Mouse (Mus musculus): ENCODE measurements at regions not wholly inside any gene's neighbourhood (a gene's known extent, or its start where the extent isn't known, plus 50 kb on each side); places are given as distances from the start of the nearest gene placed in this dataset.

DNA sequence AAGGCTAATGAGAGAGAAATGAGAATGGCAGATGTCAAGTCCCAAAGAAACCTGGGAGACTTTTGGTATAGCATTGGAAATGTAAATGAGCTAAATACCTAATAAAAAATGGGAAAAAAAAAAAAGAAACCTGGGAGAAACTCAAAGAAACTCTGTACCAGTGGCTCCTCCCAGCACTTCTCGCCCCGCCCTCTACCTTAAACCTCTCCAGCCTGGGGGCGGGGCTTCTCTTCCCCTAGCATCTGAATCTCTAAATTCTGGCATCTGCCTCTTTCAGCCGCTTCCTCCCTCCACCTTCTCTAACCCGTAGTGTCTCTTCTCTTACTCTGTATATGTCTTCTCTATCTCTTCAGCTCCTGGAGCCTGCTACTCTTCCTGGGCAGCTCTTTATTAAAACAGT lies 53.2 kb downstream of the Gpr6 start:
- intact Hi-C loops (cut with DNase I): no loop called here
- no peak for DNase-seq

DNA sequence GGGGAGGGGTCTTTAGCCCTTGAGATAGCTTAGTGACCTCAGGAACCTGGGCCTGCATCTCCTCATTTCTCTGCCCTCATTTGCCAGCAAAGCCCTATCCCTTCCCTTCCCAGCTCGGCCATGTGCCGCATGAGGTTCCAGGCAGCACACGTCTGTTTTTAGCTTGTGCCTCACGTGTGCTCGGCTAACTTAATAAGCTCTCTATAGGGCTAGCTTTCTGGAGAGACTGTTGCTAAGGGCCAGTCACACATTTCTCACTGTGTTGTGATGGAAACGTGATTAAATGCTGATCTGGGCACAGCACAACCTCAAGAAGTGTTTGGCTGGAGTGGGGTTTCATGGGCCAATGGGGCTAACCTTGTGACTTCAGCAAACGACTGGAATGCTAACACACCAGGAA lies 55.5 kb downstream of the Gpr6 start:
- intact Hi-C loops (cut with DNase I): no loop called here
- no peak for DNase-seq

DNA sequence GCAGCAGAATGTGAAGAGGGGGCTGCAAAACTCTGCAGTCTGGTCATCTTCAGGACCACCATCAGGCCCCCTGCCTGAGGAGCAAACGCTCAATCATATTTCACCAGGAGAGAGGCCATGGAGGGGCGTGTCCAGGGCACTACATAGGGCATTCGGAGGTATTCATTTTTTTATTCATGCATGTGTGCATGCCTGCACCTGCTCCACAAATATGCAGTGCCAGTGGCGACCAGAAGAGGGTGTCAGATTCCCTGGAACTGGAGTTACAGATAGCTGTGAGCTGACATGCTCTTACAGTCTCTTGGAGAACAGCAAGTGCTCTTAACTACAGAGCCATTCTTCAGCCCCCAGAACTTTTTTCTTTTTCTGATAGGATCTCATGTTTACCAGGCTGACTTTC lies 56.4 kb downstream of the Gpr6 start:
- intact Hi-C loops (cut with DNase I): no loop called here
- peak; percentile 13 to 52 for DNase-seq

DNA sequence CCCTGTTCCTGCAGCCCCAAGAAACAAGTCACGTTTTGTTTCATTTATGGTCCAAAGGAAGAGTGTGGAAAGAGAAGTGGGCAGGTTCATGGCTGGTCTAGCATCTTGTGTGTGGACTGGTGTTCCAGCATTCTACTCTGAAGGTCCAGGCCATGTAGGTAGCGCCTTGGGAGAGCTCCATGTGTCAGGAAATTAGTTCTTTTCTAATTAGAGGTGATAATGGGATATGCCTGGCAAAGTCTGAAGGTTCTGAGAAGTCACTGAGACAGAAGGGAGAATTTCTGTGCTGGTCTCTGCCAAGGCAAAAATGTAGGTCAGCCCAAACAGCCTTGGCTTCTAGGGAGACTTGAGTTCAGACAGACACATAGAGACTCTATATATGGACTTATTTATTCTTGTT lies 61.5 kb downstream of the Gpr6 start:
- intact Hi-C loops (cut with DNase I): no loop called here
- no peak for DNase-seq

DNA sequence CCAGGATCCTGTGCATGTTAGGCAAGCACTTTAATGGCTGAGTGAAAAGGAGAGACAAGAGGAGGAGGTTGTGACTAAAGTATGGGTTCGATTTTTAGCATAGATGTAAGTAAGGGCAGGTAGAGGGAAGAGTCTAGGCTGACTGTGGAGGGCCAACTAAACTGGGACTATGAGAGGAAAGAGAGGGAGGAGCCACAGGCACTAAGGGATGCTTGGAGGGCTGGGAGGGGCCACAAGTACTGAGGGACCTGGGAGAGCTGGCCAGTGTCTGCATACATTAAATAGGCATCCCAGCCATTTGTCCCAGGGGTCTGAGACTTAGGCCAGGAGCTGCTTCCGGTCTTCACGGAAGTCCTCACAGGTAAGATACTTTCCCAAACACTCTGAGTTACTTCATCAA lies 64.2 kb downstream of the Gpr6 start:
- no peak for DNase-seq
- intact Hi-C loops (cut with DNase I): loop anchor here (5.0 to 10.0 kb wide), 4 partner anchors 353 to 677 kb away; no protein-coding TSS in a partner anchor

DNA sequence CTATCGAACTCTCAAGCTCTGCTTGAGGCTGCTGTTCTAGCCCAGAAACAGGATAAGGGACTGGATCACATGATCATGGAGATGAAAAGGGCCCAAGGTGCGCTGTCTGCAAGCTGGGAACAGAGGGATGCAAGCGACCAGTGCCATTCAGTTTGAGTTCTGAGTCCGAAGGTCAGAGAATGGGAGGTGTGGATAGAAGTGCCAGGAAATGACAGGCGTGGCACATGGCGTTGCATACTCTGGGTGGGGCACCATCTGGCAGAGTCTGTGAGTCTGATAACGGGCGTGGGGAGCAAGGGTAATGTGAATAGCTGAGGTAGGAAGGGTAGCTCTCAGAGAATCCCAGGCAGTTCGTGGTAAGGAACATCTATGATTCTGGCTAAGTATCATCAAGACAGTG lies 65.5 kb downstream of the Gpr6 start:
- intact Hi-C loops (cut with DNase I): loop anchor here (5.0 to 10.0 kb wide), 4 partner anchors 352 to 678 kb away; no protein-coding TSS in a partner anchor
- DNase-seq: no peak

DNA sequence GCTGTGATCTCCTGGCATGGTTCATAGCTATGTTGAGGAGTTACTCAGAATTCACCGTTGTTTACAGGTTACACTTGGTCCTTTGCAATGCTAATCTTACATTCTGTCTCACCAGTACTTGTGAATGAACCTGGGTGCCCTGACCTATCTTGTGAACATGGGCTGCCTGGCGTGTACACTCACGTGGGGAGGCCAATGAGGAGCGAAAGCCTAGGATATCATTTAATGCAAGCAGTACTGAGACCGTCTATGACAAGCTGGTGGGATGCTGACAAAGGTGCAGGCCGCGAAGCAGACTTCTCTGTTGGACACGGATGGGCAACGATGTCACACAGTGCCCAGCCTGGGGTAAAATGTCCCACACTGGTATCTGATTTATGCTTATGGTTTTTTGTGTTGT lies 66.3 kb downstream of the Gpr6 start:
- DNase-seq: no peak
- intact Hi-C loops (cut with DNase I): loop anchor here (2.0 to 10.0 kb wide), 5 partner anchors 283 to 679 kb away; no protein-coding TSS in a partner anchor

DNA sequence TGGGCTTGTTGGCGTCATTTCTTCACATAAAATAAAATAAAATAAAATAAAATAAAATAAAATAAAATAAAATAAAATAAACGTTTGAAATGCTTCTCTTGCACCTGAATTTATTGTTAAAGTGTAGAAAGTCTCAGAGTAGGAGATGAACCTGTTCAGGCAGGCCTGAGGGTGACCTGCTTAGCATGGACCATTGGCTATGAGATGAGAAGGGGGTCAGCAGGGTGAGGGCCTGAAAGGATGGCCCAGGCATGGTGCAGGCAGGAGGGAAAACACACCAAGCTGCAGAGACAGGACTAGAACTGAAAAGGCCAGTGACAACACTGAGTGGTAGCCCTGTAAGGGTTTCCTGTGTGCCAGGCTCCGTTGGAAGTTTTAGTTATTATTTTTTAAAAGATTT lies 67.3 kb downstream of the Gpr6 start:
- no peak for DNase-seq
- intact Hi-C loops (cut with DNase I): loop anchor here (2.0 to 10.0 kb wide), 6 partner anchors 268 to 680 kb away; no protein-coding TSS in a partner anchor

DNA sequence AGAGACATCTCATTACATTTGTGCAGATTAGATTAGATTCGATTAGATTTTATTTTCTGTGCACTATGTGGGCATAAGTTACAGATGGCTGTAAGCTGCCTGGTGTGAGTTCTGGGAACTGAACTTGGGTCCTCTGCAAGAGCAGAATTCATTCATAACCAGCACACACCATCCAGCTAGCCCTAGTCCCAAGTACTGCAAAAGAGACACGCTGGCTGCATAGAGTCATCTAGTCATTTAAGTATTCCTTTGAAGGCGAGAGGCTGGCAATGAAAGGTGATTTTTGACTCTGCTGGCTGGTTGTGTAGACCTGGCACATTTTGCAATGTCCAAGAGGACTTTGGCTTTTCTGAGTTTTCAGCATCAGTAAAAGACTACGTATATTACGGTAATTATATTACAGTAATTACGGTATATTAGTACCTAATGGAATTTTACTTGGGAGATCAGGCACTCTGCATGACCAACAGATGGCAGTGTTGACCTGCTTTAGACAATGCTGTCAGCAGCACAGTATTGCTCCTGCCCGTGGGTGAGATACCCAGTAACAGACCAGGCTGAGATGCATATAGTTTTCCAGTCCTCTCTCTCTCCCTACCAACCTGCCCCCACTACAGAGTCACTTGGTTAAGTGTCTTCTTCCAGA lies 67.9 kb downstream of the Gpr6 start:
- DNase-seq: peak; percentile 68 to 82
- intact Hi-C loops (cut with DNase I): loop anchor here (2.0 to 10.0 kb wide), 5 partner anchors 268 to 681 kb away; no protein-coding TSS in a partner anchor

DNA sequence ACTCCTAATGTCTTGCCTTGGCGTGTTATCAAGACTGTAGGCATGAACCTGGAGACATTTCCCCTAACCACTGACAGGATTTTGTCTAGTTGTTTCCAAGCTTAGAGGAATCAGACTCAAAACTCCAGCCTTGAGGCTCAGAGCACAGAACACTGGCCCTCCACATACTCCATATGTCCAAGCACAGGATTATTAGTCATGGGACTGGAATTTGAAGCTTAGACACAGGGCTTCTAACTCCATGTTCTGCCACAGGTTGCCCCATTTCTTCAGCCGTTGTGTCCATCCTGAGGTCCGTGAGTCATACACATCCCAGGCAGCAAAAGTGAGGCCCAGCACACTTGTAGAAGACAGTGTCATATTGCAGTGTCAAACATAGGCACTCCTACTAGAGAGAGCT lies 68.9 kb downstream of the Gpr6 start:
- intact Hi-C loops (cut with DNase I): loop anchor here (5.0 to 10.0 kb wide), 4 partner anchors 269 to 682 kb away; no protein-coding TSS in a partner anchor
- DNase-seq: no peak

DNA sequence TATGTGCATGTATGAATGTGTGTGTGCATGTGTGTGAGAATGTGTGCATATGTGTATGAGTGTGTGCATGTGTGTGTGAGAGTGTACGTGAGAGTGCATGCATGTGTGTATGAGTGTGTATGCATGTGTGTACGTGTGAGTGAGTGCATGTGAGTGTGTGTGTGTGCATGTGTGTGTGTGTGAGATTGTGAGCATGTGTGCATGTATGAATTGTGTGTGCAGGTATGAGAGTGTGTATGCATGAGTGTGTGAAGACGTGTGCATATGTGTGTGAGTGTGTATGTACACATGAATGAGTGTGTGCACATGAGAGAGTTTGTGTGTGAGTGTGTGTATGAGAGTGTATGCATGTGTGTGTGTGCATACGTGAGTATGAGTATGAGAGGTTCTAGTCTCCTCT lies 71.1 kb downstream of the Gpr6 start:
- intact Hi-C loops (cut with DNase I): loop anchor here (5.0 to 10.0 kb wide), 4 partner anchors 271 to 684 kb away; no protein-coding TSS in a partner anchor
- DNase-seq: no peak

DNA sequence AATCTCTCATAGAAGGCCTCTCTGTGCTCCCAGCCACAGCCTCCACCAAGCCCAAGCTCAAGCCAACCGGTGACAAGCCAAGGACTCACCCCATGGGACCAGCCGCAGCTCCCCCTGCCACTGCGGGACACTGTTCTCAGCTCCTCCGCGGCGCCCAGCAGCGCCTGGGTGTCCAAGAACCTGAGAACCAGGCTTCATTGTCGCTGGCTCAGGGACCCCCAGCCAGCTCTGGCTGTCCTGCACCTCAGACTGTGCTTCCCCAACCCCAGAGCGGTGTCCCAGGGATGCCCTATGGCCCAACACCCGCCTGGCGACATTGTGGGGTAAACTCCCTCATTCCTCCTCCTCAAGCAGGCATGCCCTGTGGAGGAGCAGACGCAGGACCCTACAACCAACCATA lies 72.6 kb downstream of the Gpr6 start:
- intact Hi-C loops (cut with DNase I): no loop called here

DNA sequence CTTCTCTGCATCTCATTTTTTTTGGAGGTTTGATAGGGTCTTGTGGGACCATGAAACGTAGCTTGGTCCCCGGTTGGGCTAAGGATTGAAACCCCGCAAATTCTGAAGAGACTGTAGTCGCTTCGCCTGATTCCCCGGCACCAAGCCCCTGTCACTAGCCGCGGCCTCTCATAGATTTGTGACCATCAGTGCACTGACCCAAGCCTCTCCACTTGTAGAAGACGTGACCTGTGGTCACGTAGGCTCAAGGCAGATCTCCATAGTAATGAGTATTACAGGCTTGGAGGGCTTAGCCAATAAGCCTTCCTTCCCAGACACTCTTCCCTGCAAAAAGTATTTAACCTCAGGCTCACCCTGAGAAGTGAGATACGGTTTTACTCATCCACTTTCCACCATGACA lies 73.3 kb downstream of the Gpr6 start:
- DNase-seq: no peak
- intact Hi-C loops (cut with DNase I): no loop called here

More for the DNA sequence above, 72.6 kb downstream of the Gpr6 start:
- DNase-seq: no peak

DNA sequence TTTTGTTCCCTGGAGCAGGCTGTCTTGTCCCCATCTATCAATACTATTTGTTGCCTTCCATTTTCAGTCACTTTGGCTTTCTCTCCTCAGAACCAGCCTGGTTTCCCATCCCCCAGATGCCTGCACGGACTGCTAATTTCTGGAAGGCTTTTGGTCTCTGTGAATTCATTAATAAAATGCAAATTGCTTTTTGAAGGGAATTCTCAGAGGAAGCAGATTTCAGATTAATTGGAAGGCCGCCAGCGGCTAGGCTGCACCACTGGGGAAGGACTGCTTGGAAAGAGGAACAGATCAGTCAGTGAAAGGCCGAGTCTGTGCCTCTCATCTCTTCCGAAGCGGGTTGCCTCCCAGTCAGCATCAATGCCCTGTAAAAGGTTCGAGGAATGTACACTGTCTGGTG lies 73.8 kb downstream of the Gpr6 start:
- peak in 1 of 2 experiments; percentile 6 for DNase-seq
- intact Hi-C loops (cut with DNase I): no loop called here

DNA sequence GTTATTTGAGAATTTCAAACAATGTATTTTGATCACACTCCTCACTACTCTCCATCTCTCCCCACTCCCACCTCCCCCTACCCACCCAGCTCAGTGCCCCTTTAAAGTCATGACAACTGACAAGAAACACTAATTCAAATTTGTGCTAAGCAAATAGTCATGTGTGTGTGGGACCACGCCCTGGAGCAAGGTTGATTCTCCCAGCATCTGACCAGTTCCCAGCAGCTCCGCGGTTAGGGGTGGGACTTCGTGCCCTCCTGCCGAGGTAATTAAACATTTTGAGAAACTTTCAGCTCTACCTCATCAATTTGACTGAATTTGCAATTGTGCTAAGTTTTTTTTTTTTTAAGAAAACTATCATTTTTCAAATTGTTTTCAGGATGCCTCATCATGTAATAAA lies 74.5 kb downstream of the Gpr6 start:
- no peak for DNase-seq
- intact Hi-C loops (cut with DNase I): no loop called here
